Mouse (Mus musculus): ENCODE measurements around the gene Limk1.
"Not testable (repeated sequence)": the region's sequence is repeated elsewhere in the genome, so short reads cannot be mapped to it uniquely, and the experiment has no call there.

The Limk1 gene

GRCm38 (mm10) chr5:134678031-134678430 lies 10.4 kb downstream of the Limk1 start:
- in situ Hi-C loops (cut with MboI, MseI) = no loop called here

GRCm38 (mm10) chr5:134677491-134677890 lies 10.9 kb downstream of the Limk1 start:
- in situ Hi-C loops (cut with MboI, MseI) = no loop called here

DNA sequence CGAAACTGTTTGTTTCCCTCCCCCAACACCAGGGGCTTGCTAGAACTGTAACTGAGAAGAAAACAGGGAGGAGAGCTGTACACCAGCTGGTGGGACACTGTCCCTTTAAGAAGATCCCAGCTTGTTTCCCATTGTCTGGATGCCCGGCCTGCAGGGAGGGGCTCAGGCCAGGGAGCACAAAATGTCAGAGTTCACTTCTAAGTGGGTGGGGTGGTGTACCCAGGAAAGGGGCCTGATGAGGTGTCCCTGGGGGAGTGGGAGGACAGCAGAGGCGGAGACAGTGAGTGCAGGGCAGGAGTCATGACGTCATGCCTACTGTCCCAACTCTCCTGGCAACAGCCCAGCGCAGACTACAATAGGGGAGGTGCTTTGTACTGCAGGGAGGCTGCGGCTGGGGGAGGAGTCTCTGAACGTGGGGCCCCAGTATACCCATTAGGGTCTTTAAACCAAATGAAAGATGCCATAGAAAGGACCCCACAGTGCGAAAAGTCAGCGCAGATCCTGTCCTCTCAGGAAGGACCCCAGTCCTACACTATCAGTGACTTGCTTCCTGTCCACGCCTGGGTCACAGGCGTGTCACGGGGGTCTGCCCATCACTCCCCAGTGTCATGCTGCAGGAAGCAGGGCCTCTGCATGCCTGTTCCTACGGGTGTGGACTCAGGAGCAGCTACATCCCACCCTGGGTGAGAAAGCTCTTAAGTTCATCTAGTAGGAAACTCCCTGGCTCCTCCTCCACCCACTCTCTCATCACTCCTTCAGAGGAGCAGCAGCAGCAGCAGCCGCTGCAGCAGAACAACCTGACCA lies 12.2 kb downstream of the Limk1 start:
- in situ Hi-C loops (cut with MboI, MseI) = no loop called here

GRCm38 (mm10) chr5:134674977-134675376 lies 13.4 kb downstream of the Limk1 start:
- in situ Hi-C loops (cut with MboI, MseI) = no loop called here

GRCm38 (mm10) chr5:134672611-134673010 lies 15.8 kb downstream of the Limk1 start:
- in situ Hi-C loops (cut with MboI, MseI) = no loop called here

GRCm38 (mm10) chr5:134672198-134672516 lies 16.2 kb downstream of the Limk1 start:
- in situ Hi-C loops (cut with MboI, MseI) = no loop called here

DNA sequence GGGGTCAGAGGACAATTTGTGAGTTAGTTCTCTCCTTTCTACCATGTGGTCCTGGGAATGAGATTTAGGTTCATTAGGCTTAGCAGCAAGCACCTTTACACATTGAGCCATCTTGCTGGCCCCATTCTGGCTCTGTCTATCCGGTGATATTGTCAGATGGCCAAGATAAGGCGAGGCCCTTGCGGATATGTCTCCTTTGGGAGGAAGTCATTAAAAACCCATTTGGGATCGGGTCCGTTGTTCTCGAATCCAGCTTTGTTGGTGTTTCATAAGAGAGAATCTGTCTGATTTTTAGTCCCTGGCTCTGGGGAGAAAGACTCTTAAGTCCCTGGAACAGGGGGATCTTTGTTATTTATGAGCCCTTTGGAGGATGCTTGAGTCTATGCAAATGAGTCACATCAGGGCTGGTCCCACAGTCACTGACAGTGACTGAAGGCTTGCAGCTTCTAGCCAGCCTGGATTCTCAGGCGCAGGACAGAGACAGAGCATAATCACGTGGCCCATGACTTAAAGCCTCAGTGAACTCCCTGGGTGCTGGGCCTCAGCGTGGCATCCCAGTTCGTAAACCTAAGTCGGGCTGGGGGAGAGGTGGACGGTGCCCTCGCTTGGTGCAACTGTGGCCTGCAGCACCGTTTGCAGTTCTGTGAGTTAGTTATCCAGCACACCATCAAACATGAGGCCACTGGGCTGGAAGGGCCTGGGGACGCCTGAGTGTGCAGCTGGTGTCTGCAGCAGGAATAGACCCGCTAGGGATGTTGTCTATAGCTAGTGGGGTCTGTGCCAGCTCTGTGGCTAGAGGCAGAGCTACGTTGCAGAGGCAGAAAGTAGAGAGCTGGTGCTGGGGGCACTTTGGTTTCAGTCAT lies 16.8 kb downstream of the Limk1 start:
- in situ Hi-C loops (cut with MboI, MseI) = no loop called here

- in situ Hi-C loops (cut with MboI, MseI) = no loop called here
Observed at GRCm38 (mm10) chr5:134669001-134669708, 19.2 kb downstream of the Limk1 start.

- in situ Hi-C loops (cut with MboI, MseI) = no loop called here
Observed at GRCm38 (mm10) chr5:134668495-134668894, 19.9 kb downstream of the Limk1 start.

GRCm38 (mm10) chr5:134656708-134657107 lies 31.7 kb downstream of the Limk1 start:
- in situ Hi-C loops (cut with MboI, MseI) = loop anchor here (5.0 kb wide), 1 partner anchor 46 kb away; no protein-coding TSS in a partner anchor

- in situ Hi-C loops (cut with MboI, MseI) = no loop called here
Observed at GRCm38 (mm10) chr5:134652015-134652414, 36.4 kb downstream of the Limk1 start.

- in situ Hi-C loops (cut with MboI, MseI) = no loop called here
Observed at GRCm38 (mm10) chr5:134650926-134651325, 37.5 kb downstream of the Limk1 start.

DNA sequence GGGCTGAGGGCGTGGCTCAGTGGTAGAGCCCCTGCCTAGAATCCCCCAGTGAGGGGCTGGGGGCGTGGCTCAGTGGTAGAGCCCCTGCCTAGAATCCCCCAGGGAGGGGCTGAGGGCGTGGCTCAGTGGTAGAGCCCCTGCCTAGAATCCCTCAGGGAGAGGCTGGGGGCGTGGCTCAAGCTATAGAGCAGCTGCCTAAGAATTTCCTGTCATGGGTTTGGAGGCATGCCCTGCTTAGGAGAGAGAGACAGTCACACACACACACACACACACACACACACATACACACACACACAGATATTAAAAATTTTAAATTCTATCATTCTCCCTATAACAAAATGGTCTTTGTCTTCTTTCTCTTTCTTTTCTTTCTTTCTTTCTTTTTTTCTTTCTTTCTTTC lies 39.4 kb downstream of the Limk1 start:
- in situ Hi-C loops (cut with MboI, MseI) = not testable (repeated sequence)

GRCm38 (mm10) chr5:134647394-134647793 lies 41.0 kb downstream of the Limk1 start:
- in situ Hi-C loops (cut with MboI, MseI) = no loop called here

- in situ Hi-C loops (cut with MboI, MseI) = no loop called here
Observed at GRCm38 (mm10) chr5:134646461-134646860, 41.9 kb downstream of the Limk1 start.

DNA sequence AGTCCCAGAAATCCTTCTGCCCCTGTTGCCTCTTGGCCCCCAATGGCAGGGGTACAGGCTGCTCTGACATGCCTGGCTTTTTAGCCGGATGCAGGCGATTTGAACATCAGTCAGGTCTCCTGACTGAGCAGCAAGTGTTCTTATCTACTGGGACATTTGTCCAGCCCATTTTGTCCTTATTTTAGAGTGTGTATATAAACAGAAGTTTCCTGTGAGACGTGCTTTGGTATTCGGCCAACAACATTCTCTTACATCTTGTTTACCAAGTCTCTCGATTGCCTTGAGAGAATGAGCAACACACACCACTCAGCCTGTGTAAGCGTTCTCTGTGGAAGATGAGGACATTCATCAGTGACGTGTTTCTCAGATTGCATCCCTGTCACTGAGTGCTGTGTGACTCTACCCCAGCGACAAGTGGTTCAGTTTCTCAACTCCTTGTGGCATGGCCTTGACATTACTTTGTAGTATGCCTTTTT lies 43.7 kb downstream of the Limk1 start:
- in situ Hi-C loops (cut with MboI, MseI) = no loop called here

DNA sequence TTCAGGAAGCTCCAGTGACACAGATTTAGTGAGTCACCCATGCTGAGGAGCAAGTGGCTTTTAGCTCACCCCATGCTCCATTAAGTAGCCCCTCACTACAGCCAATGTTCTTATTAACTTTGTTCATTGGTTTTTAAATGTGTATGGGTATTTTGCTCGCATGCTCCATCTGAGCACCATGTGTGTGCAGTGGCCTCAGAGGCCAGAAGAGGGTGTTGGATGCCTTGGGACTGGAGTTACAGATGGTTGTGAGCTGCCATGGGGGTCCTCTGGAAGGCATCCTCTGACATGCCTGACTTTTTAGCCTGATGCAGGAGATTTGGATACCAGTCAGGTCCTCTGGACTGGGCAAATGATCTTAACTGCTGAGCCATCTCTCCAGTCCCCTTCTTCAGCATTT lies 44.3 kb downstream of the Limk1 start:
- in situ Hi-C loops (cut with MboI, MseI) = no loop called here

GRCm38 (mm10) chr5:134640371-134640770 lies 48.0 kb downstream of the Limk1 start:
- in situ Hi-C loops (cut with MboI, MseI) = no loop called here

DNA sequence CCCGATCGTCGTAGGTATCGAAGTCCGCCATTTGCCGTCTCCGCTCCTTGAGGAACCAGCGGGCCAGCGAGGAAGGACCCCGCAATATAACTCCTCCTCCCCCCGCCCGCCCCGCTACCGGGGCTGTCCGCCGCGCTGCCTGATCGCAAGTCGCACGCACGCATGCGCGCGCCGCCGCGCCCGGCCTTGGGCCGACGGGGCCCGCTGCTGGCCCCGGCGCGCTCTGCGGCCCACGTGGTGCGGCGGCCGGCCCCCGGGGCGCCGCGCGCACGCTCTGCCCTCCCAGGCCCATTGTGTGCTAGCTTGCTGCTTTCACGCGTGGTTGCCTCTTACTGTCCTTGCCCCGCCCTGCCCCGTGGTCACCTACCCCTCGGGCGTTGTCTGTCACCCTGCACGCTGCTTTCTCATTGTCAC lies 49.1 kb downstream of the Limk1 start, which contains the start of gene Eif4h:
Gene Eif4h, minus strand, starts transcription at position 222 of the 414 bp plus-strand sequence.
- in situ Hi-C loops (cut with MboI, MseI) = loop anchor here (10.0 kb wide), 1 partner anchor 46 kb away; the partner anchor contains the start of gene Limk1

GRCm38 (mm10) chr5:134638461-134639268 lies 49.7 kb downstream of the Limk1 start:
- in situ Hi-C loops (cut with MboI, MseI) = loop anchor here (10.0 kb wide), 1 partner anchor 46 kb away; the partner anchor contains the start of gene Limk1

All from T-helper 2 cell (primary cell).